Mouse (Mus musculus) hindbrain, embryonic 14.5 days (tissue): ENCODE results near the gene Cmklr1. TPM values are rescaled to one million over a fixed set of nuclear protein-coding genes. Genes with fewer than 3 reads are reported as not detected.

Experiments
- ATAC-seq: fragments of 200-750 bp; cut with Nextera tagmentation; 2 replicates; pipeline ENCODE4 v1.8.0; 2017; ENCODE audit warnings: moderate number of reproducible peaks, mild to moderate bottlenecking, moderate TSS enrichment, moderate library complexity; ENCODE audit not compliant: low FRiP score
- DNase-seq: peaks from one replicate; pipeline ENCODE4 v3.0.0-alpha.2; 2015; ENCODE audit warnings: low spot score
- H3K27ac ChIP-seq: fragments of 300-500 bp; sonication (generic); 2 replicates; pipeline ENCODE4 v1.5.1; 2014; ENCODE audit warnings: mild to moderate bottlenecking, moderate library complexity
- H3K27me3 ChIP-seq: fragments of 300-500 bp; sonication (generic); 2 replicates; pipeline ENCODE4 v1.6.1; 2014; ENCODE audit warnings: mild to moderate bottlenecking, low read length, mixed read lengths; ENCODE audit not compliant: control insufficient read depth, insufficient read depth
- H3K36me3 ChIP-seq: fragments of 300-500 bp; sonication (generic); replicated peaks from 2 replicates; pipeline ENCODE4 v1.6.1; 2014; ENCODE audit not compliant: control insufficient read depth, insufficient read depth
- H3K4me1 ChIP-seq: fragments of 300-500 bp; sonication (generic); replicated peaks from 2 replicates; pipeline ENCODE4 v1.6.1; 2014; ENCODE audit warnings: antibody characterized with exemption, low read length, mixed read lengths; ENCODE audit not compliant: control insufficient read depth, insufficient read depth
- H3K4me2 ChIP-seq: fragments of 300-500 bp; sonication (generic); replicated peaks from 2 replicates; pipeline ENCODE4 v1.6.1; 2014; ENCODE audit warnings: mild to moderate bottlenecking, moderate library complexity
- H3K4me3 ChIP-seq: fragments of 300-500 bp; sonication (generic); replicated peaks from 2 replicates; pipeline ENCODE4 v1.5.1; 2014; ENCODE audit warnings: mild to moderate bottlenecking, low read length
- H3K9ac ChIP-seq: fragments of 300-500 bp; sonication (generic); 2 replicates; pipeline ENCODE4 v1.6.1; 2014
- H3K9me3 ChIP-seq: fragments of 300-500 bp; sonication (generic); 2 replicates; pipeline ENCODE4 v1.6.1; 2016; ENCODE audit warnings: low read length; ENCODE audit not compliant: control insufficient read depth
- whole genome bisulfite sequencing: fragments of 180-500 bp; shearing (Covaris S2); extraction: QIAGEN DNeasy Blood & Tissue Kit; methylation state at CpG from one replicate; pipeline ENCODE4 v1.1.7; 2014; 5-methylcytosine and 5-hydroxymethylcytosine counted together
- polyA plus RNA-seq: library from polyadenylated mRNA; unstranded; fragments of >200 nt; fragmentation: Nextera tagmentation; extraction: Ambion mirVana; gene quantifications from 2 replicates; pipeline ENCODE4 v1.2.1, GENCODE M21; 2014

Cmklr1 gene
- polyA plus RNA-seq, 1 experiment from 2014 or later: 2.7 TPM

DNA sequence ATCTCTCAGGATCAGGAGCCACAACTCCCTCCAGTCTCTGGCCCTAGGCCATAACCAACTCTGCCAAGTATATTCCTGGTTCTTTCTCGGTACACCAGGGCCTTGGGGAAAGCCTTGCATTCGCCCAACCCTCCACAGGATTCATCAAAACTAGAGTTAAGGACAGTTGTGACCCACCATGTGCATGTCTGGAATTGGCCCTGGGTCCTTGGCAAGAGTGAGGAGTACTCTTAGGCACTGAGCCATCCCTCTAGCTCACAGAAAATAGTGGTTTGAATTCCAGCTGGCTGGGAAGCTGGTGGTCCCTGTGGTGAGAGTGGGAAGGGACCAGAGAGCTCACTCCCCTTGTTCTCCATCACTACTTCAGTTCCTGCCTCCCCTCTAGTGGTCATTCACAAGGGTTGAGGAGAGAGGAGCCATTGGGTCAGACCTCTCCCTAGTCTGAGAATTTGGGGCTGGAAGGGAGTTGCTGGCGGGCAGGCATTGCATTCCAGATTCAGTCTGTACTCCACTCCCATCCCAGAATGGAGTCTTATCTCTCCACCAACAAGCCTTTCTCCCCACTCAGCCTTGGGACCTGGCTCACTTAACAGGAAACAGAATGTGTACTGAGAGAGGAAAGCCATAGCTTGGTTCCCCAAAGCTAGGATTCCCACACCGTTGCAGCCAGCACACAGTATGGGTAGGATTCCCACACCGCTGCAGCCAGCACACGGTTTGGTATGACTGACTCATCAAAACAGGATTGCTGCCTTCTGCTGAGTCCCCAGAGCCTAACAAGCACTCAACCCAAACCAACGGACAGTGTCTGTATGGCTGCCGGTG is 43.1 kb downstream of the Cmklr1 start:
- H3K27ac ChIP-seq: no peak overlapping the region
- no peaks in the 10 kb centered on the region for H3K9me3 ChIP-seq
- H3K4me3 ChIP-seq: no peak overlapping the region
- no peak for ATAC-seq
- H3K4me2 ChIP-seq: no peak overlapping the region
- 0 out of 2 replicates have a peak, but pooled peaks cover 5% of the 10 kb centered on the region for H3K4me1 ChIP-seq
- no peak for DNase-seq
- 76% methylated on average over 8 of the region's 8 CpGs for WGBS
- no peaks in the 10 kb centered on the region for H3K36me3 ChIP-seq
- H3K9ac ChIP-seq: no peak overlapping the region
- H3K27me3 ChIP-seq: no peaks in the 10 kb centered on the region

DNA sequence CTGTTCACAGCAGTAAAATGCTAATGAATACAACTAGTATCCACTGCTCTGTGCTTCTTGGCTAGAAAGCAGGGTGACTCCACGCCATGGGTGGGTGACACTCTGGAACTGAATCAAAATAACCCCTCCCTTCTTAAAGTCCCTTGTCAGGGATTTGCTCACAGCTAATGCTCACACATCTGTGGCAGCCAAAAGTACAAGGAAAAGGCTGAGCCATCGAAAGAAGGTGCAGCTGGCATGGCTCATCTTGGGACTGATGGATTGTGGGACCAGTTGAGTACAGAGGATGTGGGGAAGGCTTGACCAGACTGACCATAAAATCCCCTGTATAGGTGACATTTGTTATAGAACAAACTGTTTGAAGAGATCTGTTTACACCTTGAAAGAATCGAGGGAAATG is 44.1 kb downstream of the Cmklr1 start:
- Histone ChIP-seq H3K4me3 (no peak overlapping the region), H3K27me3 (no peaks in the 10 kb centered on the region), H3K9ac (no peak overlapping the region), H3K4me1 (0 out of 2 replicates have a peak, but pooled peaks cover 5% of the 10 kb centered on the region), H3K9me3 (no peaks in the 10 kb centered on the region), H3K36me3 (no peaks in the 10 kb centered on the region), H3K4me2 (no peak overlapping the region), H3K27ac (no peak overlapping the region)
- WGBS: 78% methylated on average over 3 of the region's 3 CpGs
- no peak for ATAC-seq
- no peak for DNase-seq

DNA sequence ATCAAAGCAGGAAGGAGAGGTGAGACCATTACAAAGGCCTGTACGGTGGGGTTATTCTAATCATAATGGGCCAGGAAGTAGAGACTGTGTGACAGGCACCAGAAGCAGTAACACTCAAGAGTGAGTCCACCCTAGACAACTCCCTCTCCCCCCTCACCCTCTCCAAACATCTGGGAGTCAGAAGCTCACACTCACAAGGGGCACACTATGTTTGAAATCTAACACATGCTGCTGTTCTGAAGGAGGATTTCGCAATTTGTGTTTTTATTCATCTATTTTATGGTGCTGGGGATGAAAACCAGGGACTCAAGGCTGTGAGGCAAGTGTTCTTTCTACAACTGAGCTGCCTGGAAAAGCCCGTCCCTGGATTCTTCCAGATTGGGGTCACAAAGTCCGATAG is 45.5 kb downstream of the Cmklr1 start:
- Histone ChIP-seq H3K36me3 (no peaks in the 10 kb centered on the region), H3K4me2 (no peak overlapping the region), H3K4me3 (no peak overlapping the region), H3K4me1 (peaks cover 12% of the 10 kb centered on the region; the same call in 1 of the 2 replicates), H3K27me3 (no peaks in the 10 kb centered on the region), H3K27ac (no peak overlapping the region), H3K9me3 (no peaks in the 10 kb centered on the region), H3K9ac (no peak overlapping the region)
- no peak for ATAC-seq
- WGBS: 85% methylated on average over 4 of the region's 4 CpGs
- no peak for DNase-seq

DNA sequence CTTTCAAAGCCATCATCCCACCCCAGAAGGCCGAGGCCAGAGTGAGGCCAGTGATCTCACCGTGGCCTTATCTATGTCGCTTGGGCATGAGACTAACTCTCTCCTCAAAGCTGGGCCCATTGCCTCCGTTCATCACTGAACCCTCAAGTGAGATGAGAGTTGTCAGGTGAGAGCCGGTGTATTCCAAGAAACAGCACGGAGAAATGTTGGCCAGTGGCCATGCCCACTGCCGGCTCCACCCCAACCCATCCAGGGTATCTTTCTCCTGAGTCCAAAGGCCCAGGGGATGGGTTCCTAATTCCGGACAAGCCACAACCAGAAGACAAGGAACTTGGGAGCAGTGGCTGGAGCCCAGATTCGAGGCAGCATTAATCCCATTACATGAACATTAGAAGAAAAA is 46.8 kb downstream of the Cmklr1 start:
- Histone ChIP-seq H3K4me2 (no peak overlapping the region), H3K27me3 (no peaks in the 10 kb centered on the region), H3K9me3 (no peaks in the 10 kb centered on the region), H3K4me1 (peaks cover 12% of the 10 kb centered on the region; the same call in 1 of the 2 replicates), H3K36me3 (no peaks in the 10 kb centered on the region), H3K9ac (no peak overlapping the region), H3K4me3 (no peak overlapping the region), H3K27ac (no peak overlapping the region)
- 66% methylated on average over 9 of the region's 9 CpGs for WGBS
- no peak for DNase-seq
- no peak for ATAC-seq

DNA sequence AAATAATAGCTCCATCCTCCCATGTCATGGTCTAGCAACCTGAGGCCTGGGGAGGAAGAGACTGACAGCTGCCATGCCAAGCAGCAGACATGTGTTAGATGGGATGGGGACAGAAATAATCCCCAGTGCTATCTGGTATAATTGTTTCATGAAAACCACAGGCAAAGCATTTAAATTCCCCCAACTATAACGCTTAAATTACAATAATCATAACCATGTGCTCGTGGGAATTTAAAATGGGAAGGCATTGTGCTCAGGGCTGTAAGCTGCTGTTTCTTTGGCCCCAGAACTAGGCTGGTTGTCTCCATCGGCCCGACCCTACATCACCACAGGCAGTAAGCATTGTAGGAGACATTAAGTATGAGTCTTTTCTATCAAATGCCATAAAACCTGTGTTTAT is 49.4 kb downstream of the Cmklr1 start:
- DNase-seq (no peak), ATAC-seq (peak; percentile 37; the same call in 1 of the 2 replicates)
- Histone ChIP-seq H3K4me1 (peaks cover 7% of the 10 kb centered on the region; the same call in 1 of the 2 replicates), H3K4me2 (no peak overlapping the region), H3K36me3 (no peaks in the 10 kb centered on the region), H3K4me3 (no peak overlapping the region), H3K27me3 (no peaks in the 10 kb centered on the region), H3K9ac (no peak overlapping the region), H3K27ac (peak overlapping the region; percentile 51), H3K9me3 (no peaks in the 10 kb centered on the region)
- 59% methylated on average over 4 of the region's 4 CpGs for WGBS

DNA sequence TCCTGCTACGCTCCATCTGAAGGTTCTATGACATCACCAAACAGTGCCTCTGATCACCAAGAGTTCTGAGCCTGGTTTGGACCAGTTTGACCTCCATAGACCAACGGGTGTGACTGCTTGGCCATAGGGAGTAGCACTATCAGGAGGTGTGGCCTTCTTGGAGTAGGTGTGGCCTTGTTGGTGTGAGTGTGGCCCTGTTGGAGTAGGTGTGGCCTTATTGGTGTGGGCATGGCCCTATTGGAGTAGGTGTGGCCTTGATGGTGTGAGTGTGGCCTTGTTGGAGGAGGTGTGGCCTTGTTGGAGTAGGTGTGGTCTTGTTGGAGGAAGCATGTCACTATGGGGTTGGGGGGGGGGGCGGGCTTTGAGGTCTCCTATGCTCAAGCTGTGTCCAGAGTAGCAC is 50.0 kb downstream of the Cmklr1 start:
- Histone ChIP-seq H3K27ac (peak overlapping the region; percentile 51), H3K9me3 (no peaks in the 10 kb centered on the region), H3K4me1 (peaks cover 7% of the 10 kb centered on the region; the same call in 1 of the 2 replicates), H3K9ac (no peak overlapping the region), H3K4me3 (no peak overlapping the region), H3K27me3 (no peaks in the 10 kb centered on the region), H3K36me3 (no peaks in the 10 kb centered on the region), H3K4me2 (no peak overlapping the region)
- WGBS: 85% methylated on average over 3 of the region's 3 CpGs
- no peak for DNase-seq
- 0 out of 2 replicates have a peak, but pooled peaks have one; percentile 24 for ATAC-seq

DNA sequence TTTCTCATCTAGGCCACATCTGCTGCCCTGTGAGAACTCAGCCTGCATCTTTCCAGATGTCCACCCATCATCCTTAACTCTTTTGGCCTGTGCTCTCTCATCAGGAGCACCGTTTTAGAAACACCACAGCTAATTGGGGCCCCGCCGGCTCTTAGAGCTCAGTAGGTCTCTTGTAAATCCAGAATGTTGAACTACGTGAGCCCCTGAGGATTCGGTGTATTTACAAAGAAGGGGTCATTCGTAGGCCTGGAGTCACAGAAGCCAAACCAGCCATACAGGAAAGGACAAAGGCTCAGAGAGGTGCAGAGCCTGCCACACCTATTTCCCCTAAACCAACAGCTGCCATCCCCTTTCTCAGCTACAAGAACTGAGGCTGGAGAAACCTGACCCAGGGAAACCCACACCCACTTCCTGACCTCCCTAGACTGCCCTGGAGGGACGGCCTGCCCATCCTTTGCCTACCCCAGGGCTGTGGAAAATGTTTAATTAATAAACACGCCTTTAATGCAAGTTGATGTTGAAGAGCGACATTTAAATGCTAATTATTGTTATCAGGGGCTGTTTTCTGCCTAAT is 53.4 kb downstream of the Cmklr1 start:
- WGBS: 68% methylated on average over 9 of the region's 9 CpGs
- no peak for ATAC-seq
- H3K27ac ChIP-seq: peak overlapping the region; percentile 38; the same call in 1 of the 2 replicates

DNA sequence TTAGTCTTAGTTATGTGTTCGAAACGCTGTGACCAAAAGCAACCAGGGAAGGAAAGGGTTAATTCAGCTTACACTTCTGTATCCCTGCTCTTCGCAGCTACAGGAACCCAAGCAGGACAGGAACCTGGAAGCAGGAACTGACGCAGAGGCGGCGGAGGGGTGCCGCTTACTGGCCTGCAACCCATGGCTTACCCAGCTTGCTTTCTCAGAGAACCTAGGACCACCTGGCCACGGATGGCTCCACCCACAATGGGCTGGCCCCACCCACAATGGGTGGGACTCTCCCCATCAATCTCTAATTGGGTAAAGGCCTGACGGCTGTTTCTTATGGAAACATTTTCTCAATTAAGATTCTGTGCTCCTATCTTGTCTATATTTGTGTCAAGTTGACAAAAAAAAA is 54.0 kb downstream of the Cmklr1 start:
- ATAC-seq: no peak
- WGBS: 84% methylated on average over 9 of the region's 9 CpGs

More for the DNA sequence above, 53.4 kb downstream of the Cmklr1 start:
- Histone ChIP-seq H3K4me1 (peaks cover 26% of the 10 kb centered on the region), H3K4me2 (no peak overlapping the region), H3K27me3 (no peaks in the 10 kb centered on the region), H3K9ac (no peak overlapping the region), H3K4me3 (no peak overlapping the region), H3K9me3 (no peaks in the 10 kb centered on the region), H3K36me3 (no peaks in the 10 kb centered on the region)
- no peak for DNase-seq

DNA sequence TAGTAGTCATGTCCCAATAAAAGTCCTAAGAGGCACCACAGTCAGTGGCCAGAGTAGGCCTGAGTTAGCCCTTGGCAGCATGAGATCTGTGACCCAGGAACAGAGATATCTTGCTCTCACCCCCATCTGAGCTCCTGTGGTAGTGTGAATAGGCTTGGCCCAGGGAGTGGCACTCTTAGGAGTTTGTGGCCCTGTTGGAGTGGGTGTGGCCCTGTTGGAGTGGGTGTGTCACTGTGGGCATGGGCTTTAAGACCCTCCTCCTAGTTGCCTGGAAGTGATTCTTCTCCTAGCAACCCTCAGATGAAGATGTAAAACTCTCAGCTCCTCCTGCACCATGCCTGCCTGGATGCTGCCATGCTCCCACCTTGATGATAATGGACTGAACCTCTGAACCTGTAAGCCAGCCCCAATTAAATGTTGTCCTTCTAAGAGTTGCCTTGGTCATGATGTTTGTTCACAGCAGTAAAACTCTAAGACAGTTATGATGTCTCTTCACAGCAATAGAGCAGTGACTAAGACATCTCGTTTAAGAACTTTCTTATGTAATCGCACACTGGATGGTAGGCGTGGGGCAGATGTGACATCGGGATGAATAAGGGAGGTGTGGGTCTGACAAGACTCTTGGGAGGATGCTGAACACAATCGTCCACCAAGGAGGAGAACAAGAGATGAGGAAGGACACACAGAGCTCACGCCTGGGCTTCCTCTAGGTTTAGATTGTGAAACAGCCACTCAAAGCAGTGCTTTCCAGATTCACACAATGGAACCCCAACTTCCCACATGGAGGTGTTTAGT is 56.1 kb downstream of the Cmklr1 start:
- 83% methylated on average over 6 of the region's 6 CpGs for WGBS
- ATAC-seq: no peak
- H3K36me3 ChIP-seq: no peaks in the 10 kb centered on the region
- no peaks in the 10 kb centered on the region for H3K9me3 ChIP-seq
- H3K27ac ChIP-seq: no peak overlapping the region
- H3K4me2 ChIP-seq: no peak overlapping the region
- H3K9ac ChIP-seq: no peak overlapping the region
- no peaks in the 10 kb centered on the region for H3K27me3 ChIP-seq
- H3K4me1 ChIP-seq: peaks cover 32% of the 10 kb centered on the region
- H3K4me3 ChIP-seq: no peak overlapping the region
- no peak for DNase-seq

More for the DNA sequence above, 54.0 kb downstream of the Cmklr1 start:
- H3K9me3 ChIP-seq: no peaks in the 10 kb centered on the region
- no peak overlapping the region for H3K4me3 ChIP-seq
- no peaks in the 10 kb centered on the region for H3K36me3 ChIP-seq
- H3K4me1 ChIP-seq: peaks cover 33% of the 10 kb centered on the region
- no peak overlapping the region for H3K27ac ChIP-seq
- H3K4me2 ChIP-seq: no peak overlapping the region
- no peaks in the 10 kb centered on the region for H3K27me3 ChIP-seq
- no peak for DNase-seq
- H3K9ac ChIP-seq: no peak overlapping the region
